Mouse (Mus musculus) heart, postnatal 4 days (tissue): ENCODE measurements around the gene Nxpe3. TPM values are rescaled to one million over a fixed set of nuclear protein-coding genes. Genes with fewer than 3 reads are reported as not detected.

Experiments used
- DNase-seq: peaks from one replicate; pipeline ENCODE4 v3.0.0; 2021
- total RNA-seq, 2 experiments: library from RNA; stranded (reverse); gene quantifications; 2 replicates each; pipeline ENCODE4 v1.2.3; 2021

Nxpe3 gene
- total RNA-seq = under 1 TPM; 0.50 to 0.55 TPM

- DNase-seq = peak; percentile 84
Observed at GRCm38 (mm10) chr16:55894893-55895650, at the start of gene Nxpe3. Nxpe3 (minus strand) TSS chr16:55895285.

GRCm38 (mm10) chr16:55940781-55941180, 45.7 kb upstream of the Nxpe3 start:
- no peak for DNase-seq

- DNase-seq = no peak
Observed at GRCm38 (mm10) chr16:55939703-55940102, 44.6 kb upstream of the Nxpe3 start.

GRCm38 (mm10) chr16:55938761-55939160, 43.7 kb upstream of the Nxpe3 start:
- DNase-seq = no peak

GRCm38 (mm10) chr16:55934453-55935037, 39.5 kb upstream of the Nxpe3 start, which contains the start of gene Cep97:
Cep97 (minus strand) TSS chr16:55934855.
- DNase-seq = peak; percentile 87

- DNase-seq = peak; percentile 40
Observed at GRCm38 (mm10) chr16:55933681-55934343, 38.7 kb upstream of the Nxpe3 start.

GRCm38 (mm10) chr16:55924010-55924409, 28.9 kb upstream of the Nxpe3 start:
- DNase-seq = no peak

GRCm38 (mm10) chr16:55922079-55922478, 27.0 kb upstream of the Nxpe3 start:
- DNase-seq = no peak

- DNase-seq = no peak
Observed at GRCm38 (mm10) chr16:55914716-55915115, 19.6 kb upstream of the Nxpe3 start.

- DNase-seq = no peak
Observed at GRCm38 (mm10) chr16:55910208-55910793, 15.2 kb upstream of the Nxpe3 start.

- no peak for DNase-seq
Observed at GRCm38 (mm10) chr16:55906928-55907679, 12.0 kb upstream of the Nxpe3 start.

- DNase-seq = no peak
Observed at GRCm38 (mm10) chr16:55905370-55905769, 10.3 kb upstream of the Nxpe3 start.

- DNase-seq = no peak
Observed at GRCm38 (mm10) chr16:55901839-55902756, 7.0 kb upstream of the Nxpe3 start.

- DNase-seq = no peak
Observed at GRCm38 (mm10) chr16:55898385-55899002, 3.4 kb upstream of the Nxpe3 start.

GRCm38 (mm10) chr16:55895651-55896095, 588 bp upstream of the Nxpe3 start:
- no peak for DNase-seq

- no peak for DNase-seq
Observed at GRCm38 (mm10) chr16:55894536-55894892, 571 bp downstream of the Nxpe3 start.

GRCm38 (mm10) chr16:55893410-55894107, 1.5 kb downstream of the Nxpe3 start:
- no peak for DNase-seq

- no peak for DNase-seq
Observed at GRCm38 (mm10) chr16:55892484-55892883, 2.6 kb downstream of the Nxpe3 start.

GRCm38 (mm10) chr16:55891346-55891745, 3.7 kb downstream of the Nxpe3 start:
- no peak for DNase-seq
